Mouse (Mus musculus): ENCODE results near the gene Clcn1.

Clcn1 gene

GRCm38 (mm10) chr6:42286448-42286847 is at the start of gene Clcn1:
Clcn1 (plus strand) TSS chr6:42286685.
- DNase-seq (ENCODE audit: low read depth, low spot score), result no peak

- DNase-seq (ENCODE audit: low read depth, low spot score), result no peak
Observed at GRCm38 (mm10) chr6:42237276-42237805, 49.1 kb upstream of the Clcn1 start.

GRCm38 (mm10) chr6:42241311-42242045 is 45.0 kb upstream of the Clcn1 start:
- DNase-seq (ENCODE audit: low read depth, low spot score), result no peak

DNA sequence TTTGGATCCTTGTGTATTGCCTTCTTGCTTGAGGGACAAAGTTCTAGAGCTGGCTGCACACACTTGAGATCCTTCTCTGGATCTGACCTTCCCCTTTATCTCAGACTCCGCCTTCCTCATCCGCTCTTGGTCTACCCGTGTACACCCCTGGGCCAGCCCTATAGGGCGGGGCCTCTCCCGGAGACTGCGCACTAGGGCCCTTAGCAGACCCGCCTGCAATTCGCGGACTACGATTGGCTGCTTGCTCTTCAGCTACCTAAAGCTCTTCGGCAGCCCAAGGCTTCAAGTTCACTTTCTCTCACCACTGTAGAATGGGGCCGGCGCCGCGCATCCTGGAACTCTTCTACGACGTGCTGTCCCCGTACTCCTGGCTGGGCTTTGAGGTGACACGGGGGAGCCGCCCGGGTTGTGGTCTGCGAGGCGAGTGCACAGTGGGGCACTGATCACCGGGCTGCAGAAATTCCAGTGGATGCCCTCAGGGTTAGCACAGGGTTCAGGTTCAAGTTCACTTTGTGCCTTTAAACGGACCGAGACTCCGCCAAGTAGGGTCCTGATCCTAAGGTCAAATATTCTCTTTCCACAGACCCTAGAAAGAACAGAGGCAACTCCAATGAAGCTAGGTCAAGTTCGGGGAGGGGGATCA is 40.7 kb upstream of the Clcn1 start, which contains the start of gene Gstk1:
Gstk1 (plus strand) TSS at position 225 of the 643 bp plus-strand sequence.
- DNase-seq (ENCODE audit: low read depth, low spot score), result peak; percentile 94

GRCm38 (mm10) chr6:42247173-42247572 is 39.3 kb upstream of the Clcn1 start:
- peak; percentile 77 for DNase-seq (ENCODE audit: low read depth, low spot score)

- no peak for DNase-seq (ENCODE audit: low read depth, low spot score)
Observed at GRCm38 (mm10) chr6:42247981-42248380, 38.5 kb upstream of the Clcn1 start.

- DNase-seq (ENCODE audit: low read depth, low spot score), result no peak
Observed at GRCm38 (mm10) chr6:42251791-42252190, 34.7 kb upstream of the Clcn1 start.

- no peak for DNase-seq (ENCODE audit: low read depth, low spot score)
Observed at GRCm38 (mm10) chr6:42253103-42253502, 33.4 kb upstream of the Clcn1 start.

GRCm38 (mm10) chr6:42257303-42257863 is 29.1 kb upstream of the Clcn1 start:
- peak; percentile 70 for DNase-seq (ENCODE audit: low read depth, low spot score)

DNA sequence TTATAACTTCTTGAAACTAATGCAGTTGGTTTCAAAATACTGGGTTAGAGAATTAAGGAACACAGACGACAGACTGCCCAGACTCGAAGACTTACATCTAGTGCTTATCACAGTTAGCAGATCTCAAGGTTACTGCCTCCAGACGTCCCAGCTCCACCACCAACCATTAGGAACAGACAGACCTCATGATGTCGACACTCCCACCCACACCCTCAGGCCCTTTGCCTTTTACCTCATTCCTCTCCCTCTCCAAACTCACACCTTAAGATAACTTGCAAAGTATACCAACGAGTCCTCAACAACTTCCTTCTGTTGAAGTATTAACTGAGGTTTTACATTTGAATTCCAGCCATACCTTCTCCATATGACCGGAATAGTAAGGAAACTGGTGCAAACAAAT is 26.1 kb upstream of the Clcn1 start:
- no peak for DNase-seq (ENCODE audit: low read depth, low spot score)

DNA sequence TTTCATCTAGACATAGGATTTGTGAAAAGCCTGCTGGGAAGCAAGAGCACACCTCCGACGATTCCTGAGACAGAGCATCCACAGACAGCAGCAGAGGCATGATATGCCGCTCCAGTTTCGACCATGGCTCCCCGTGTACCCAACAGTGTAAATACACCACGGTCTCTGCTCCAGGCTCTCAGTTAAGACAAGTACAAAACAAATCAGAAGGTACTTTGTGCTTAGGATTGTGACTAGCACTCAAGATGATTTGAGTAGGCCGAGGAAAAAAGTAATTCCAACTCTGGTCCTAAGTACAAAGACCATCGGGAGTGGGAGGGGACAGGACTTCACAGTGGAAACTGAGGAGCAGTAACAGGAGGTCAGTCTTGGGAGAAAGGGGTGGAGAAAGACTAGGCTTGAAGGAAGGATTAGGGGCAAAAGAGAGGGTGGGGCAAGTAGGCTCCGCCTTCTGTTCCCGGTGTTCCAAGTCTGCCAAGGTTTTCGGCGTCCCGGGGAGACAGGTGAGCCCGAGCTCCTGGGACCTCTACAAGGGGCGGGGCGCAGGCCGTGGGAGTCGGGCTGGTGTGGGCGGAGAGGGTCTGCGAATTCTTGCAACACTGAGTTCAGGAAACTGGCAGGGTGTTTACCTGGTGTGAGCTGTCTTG is 24.8 kb upstream of the Clcn1 start, which contains the start of gene Tmem139:
Tmem139 (plus strand) TSS at position 447 of the 647 bp plus-strand sequence.
- DNase-seq (ENCODE audit: low read depth, low spot score), result peak; percentile 75

DNA sequence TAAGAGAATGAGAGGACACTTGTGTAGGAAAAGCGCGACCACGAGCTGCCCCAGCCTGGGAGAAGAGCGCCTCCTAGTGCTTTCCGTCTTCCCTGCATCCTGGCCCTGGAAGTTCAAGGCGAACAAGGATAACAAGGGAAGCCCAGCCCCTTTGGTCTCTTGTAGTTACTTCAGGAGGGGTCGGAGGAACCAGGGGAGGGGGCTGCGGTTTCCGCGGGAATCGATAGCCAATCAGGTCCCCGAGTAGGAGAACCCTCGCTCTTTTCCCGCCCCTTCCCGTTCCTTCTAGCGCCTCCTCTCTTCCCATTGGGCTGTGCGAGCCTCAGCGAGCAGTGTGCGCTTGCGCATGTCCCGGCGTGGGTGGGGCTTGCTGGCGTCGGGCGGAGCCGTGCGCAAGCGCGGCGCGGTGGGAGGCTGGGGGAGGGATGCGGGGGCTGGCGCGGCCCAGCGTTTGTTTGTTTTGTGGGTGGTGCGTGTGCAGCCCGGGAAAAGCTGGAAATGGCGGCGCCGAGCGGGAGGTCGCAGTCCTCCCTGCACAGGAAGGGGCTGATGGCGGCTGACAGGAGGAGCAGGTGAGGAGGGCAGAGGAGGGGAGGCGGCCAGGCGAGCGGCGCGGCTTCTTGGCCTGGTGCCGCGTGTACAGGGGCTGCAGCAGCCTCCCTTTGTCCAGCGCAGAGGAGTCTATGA is 21.7 kb upstream of the Clcn1 start, which contains the start of gene Casp2:
Casp2 (plus strand) TSS at position 360 of the 687 bp plus-strand sequence.
- DNase-seq (ENCODE audit: low read depth, low spot score), result peak; percentile 99

DNA sequence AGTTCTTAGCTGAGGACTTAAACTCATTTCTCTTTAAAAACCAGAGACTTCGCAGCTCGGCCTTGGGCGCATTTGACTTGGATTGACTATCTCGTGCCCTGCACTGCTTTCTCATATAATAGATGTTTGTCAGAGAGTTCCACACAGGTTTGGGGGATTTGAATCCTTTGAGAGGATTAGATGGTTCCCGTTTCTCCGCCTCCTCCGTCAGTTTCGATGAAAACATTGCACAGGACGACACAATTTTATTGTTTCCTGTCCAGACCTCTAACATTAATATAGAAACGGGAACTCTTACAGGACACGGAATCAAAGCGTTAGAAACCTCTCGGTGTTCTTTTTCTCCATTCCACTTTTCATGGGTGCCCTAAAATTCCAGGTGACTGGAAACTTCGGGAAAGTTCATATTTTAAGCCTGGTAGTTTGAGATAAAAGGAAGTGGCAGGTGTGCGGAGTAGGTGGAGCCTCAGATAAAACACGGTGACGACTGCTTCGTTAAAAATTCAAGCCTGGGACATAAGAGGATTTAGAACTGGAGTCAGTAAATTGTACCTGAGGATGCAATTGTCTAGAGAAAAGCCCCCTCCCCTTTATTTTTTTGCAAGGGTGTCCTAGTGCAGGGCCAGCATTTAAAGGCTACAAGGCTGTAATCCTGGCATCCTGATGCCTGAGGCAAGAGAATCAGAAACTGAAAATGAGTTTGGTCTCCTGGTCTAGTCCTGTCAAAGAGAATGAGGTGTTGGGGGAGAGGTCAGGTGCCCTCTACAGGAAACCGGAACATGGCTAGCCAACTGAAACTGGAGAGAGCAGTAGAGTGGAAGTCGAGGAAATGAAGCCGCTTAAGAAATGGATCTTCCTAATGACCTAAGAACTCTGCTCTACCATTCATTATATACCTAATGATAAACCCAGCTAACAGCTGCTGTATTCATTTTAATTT is 20.8 kb upstream of the Clcn1 start:
- DNase-seq (ENCODE audit: low read depth, low spot score), result peak; percentile 26

GRCm38 (mm10) chr6:42270817-42271216 is 15.7 kb upstream of the Clcn1 start:
- no peak for DNase-seq (ENCODE audit: low read depth, low spot score)

DNA sequence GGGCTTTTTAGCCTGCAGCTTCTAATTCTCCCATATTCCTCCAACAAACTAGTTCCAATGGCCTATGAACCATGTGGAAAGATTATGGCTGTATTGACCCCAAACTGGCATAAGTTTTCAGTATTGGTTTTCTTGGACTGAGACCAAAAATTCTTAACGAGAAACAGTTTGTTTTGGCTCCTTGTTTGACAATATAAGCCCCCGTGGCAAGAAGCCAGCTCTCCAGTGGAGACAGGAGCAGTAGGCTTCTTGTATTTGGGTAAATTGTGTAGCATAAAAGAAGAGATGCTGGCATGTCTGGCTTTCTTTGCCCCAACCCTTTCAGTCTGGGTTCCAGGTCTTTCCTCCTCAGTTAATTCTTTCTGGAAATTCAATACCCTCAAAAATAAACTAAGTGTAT is 10.3 kb upstream of the Clcn1 start:
- no peak for DNase-seq (ENCODE audit: low read depth, low spot score)

- DNase-seq (ENCODE audit: low read depth, low spot score), result no peak
Observed at GRCm38 (mm10) chr6:42282865-42283528, 3.5 kb upstream of the Clcn1 start.

DNA sequence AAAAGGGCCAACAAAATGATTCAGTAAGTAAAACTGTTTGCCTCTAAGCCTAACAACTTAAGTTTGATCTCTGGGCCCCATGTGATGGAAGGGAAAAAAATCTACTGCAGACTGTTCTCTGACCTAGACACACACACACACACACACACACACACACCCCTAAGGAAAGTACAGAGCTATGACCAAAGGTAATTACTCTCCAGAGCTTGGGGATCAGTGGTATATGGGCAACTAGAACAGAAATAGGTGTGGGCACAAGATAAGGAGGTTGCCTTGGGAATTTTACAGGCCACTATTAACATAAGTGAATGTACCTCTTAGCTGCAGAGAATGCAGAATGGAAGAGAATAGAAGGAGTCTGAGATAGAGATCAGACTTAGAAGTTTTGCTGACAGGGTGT is 1.1 kb downstream of the Clcn1 start:
- no peak for DNase-seq (ENCODE audit: low read depth, low spot score)

- DNase-seq (ENCODE audit: low read depth, low spot score), result no peak
Observed at GRCm38 (mm10) chr6:42293327-42293726, 6.8 kb downstream of the Clcn1 start.

DNA sequence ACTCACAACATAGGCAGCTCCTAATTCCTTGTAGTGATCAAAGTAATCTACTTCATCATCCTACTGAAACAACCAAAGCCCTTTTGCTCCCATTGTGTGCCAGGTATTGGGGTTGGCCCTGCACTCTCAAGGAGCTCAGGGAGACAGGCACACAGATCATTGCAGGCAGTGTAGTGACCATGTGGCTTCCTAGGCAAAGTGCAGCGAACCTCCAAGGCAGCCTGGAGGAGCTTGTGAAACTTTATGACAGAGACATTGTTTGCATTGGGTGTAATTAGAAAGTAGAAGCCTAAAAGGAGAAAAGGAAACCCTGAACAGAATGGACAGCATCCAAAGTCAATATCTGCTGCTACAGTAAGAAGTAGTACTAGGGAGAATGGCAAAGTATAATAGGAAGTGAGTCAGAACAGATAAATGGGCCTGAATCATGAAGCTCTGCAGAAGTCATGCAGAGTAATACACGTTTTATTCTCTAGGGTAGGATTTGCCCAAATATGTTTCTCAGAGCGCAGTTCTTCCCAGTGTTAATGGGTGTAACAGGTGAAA is 9.1 kb downstream of the Clcn1 start:
- no peak for DNase-seq (ENCODE audit: low read depth, low spot score)

Measured in R1 (cell line).